Mouse (Mus musculus) liver, embryonic 11.5 days (tissue): Measurements from ENCODE around the gene Tbkbp1. TPM values are rescaled to one million over a fixed set of nuclear protein-coding genes. Genes with fewer than 3 reads are reported as not detected.
A peak's percentile ranks its signal among the peaks of the same experiment; 100 is the strongest.
"Not testable (repeated sequence)": the region's sequence is repeated elsewhere in the genome, so short reads cannot be mapped to it uniquely, and the experiment has no call there.

Experiments
- ATAC-seq: fragments of 200-750 bp; cut with Nextera tagmentation; replicated peaks from 2 replicates; pipeline ENCODE4 v1.8.0; 2017; ENCODE audit warnings: moderate number of reproducible peaks, mild to moderate bottlenecking, moderate TSS enrichment, moderate library complexity; ENCODE audit not compliant: low FRiP score
- DNase-seq: peaks from one replicate; pipeline ENCODE4 v3.0.0-alpha.2; 2017; ENCODE audit warnings: low spot score
- H3K27ac ChIP-seq: fragments of 300-500 bp; sonication (generic); 2 replicates; pipeline ENCODE4 v1.5.1; 2014; ENCODE audit warnings: mild to moderate bottlenecking, low read depth, low read length, control low read depth
- H3K27me3 ChIP-seq: fragments of 300-500 bp; sonication (generic); replicated peaks from 2 replicates; pipeline ENCODE4 v1.6.1; 2014; ENCODE audit warnings: low read length, mixed read lengths; ENCODE audit not compliant: control insufficient read depth, insufficient read depth
- H3K36me3 ChIP-seq: fragments of 300-500 bp; sonication (generic); 2 replicates; pipeline ENCODE4 v1.6.1; 2014; ENCODE audit warnings: mild to moderate bottlenecking, low read length, moderate library complexity, mixed read lengths; ENCODE audit not compliant: control insufficient read depth, insufficient read depth
- H3K4me1 ChIP-seq: fragments of 300-500 bp; sonication (generic); replicated peaks from 2 replicates; pipeline ENCODE4 v1.6.1; 2014; ENCODE audit warnings: low read length, mixed read lengths; ENCODE audit not compliant: control insufficient read depth, insufficient read depth
- H3K4me2 ChIP-seq: fragments of 300-500 bp; sonication (generic); 2 replicates; pipeline ENCODE4 v1.6.1; 2014; ENCODE audit warnings: mild to moderate bottlenecking, control low read depth, moderate library complexity
- H3K4me3 ChIP-seq: fragments of 300-500 bp; sonication (generic); 2 replicates; pipeline ENCODE4 v1.5.1; 2014; ENCODE audit warnings: low read depth, low read length, control low read depth
- H3K9ac ChIP-seq: fragments of 300-500 bp; sonication (generic); 2 replicates; pipeline ENCODE4 v1.6.1; 2014; ENCODE audit warnings: low read depth, low read length, control low read depth
- H3K9me3 ChIP-seq: fragments of 300-500 bp; sonication (generic); 2 replicates; pipeline ENCODE4 v1.6.1; 2016; ENCODE audit warnings: low read length, inconsistent platforms, mixed read lengths; ENCODE audit not compliant: control insufficient read depth
- WGBS: fragments of 180-500 bp; shearing (Covaris S2); extraction: QIAGEN DNeasy Blood & Tissue Kit; methylation state at CpG from one replicate; pipeline ENCODE4 v1.1.7; 2014; 5-methylcytosine and 5-hydroxymethylcytosine counted together
- polyA plus RNA-seq: library from polyadenylated mRNA; unstranded; fragments of >200 nt; fragmentation: Nextera tagmentation; extraction: Ambion mirVana; gene quantifications from 2 replicates; pipeline ENCODE4 v1.2.1, GENCODE M21; 2014

Gene Tbkbp1
- 5.4 and 5.5 TPM in 2 replicates for polyA plus RNA-seq

GRCm38 (mm10) chr11:97151343-97151801 is at the start of gene Tbkbp1:
Gene Tbkbp1, minus strand, starts transcription at chr11:97151495.
- Histone ChIP-seq H3K4me3 (peak within 1 kb of the TSS; percentile 79), H3K9me3 (no peaks in the 10 kb centered on the region), H3K4me2 (peak within 1 kb of the TSS; percentile 88), H3K27ac (peak within 1 kb of the TSS; percentile 68), H3K9ac (peak within 1 kb of the TSS; percentile 69), H3K36me3 (peaks cover 2% of the 10 kb centered on the region; the same call in 1 of the 2 replicates), H3K4me1 (peaks cover 20% of the 10 kb centered on the region), H3K27me3 (peaks cover 10% of the 10 kb centered on the region; the same call in 1 of the 2 replicates)
- DNase-seq (no peak), ATAC-seq (peak; percentile 12; the same call in 1 of the 2 replicates)
- WGBS: 0% methylated on average over 19 of the region's 64 CpGs

- Histone ChIP-seq H3K4me1 (no peaks in the 10 kb centered on the region), H3K9me3 (no peaks in the 10 kb centered on the region), H3K4me2 (no peak overlapping the region), H3K4me3 (no peak overlapping the region), H3K36me3 (peaks cover 4% of the 10 kb centered on the region; the same call in 1 of the 2 replicates), H3K27ac (no peak overlapping the region), H3K27me3 (no peaks in the 10 kb centered on the region), H3K9ac (no peak overlapping the region)
- 69% methylated on average over 6 of the region's 6 CpGs for WGBS
- ATAC-seq: no peak
- DNase-seq: no peak
Measured at GRCm38 (mm10) chr11:97199519-97199918, 48.2 kb upstream of the Tbkbp1 start.

GRCm38 (mm10) chr11:97198601-97199000 is 47.3 kb upstream of the Tbkbp1 start:
- Histone ChIP-seq H3K27ac (no peak overlapping the region), H3K4me2 (no peak overlapping the region), H3K4me1 (no peaks in the 10 kb centered on the region), H3K36me3 (peaks cover 4% of the 10 kb centered on the region; the same call in 1 of the 2 replicates), H3K27me3 (no peaks in the 10 kb centered on the region), H3K9ac (no peak overlapping the region), H3K9me3 (no peaks in the 10 kb centered on the region), H3K4me3 (no peak overlapping the region)
- DNase-seq: no peak
- ATAC-seq: no peak
- 12% methylated on average over 5 of the region's 5 CpGs for WGBS

GRCm38 (mm10) chr11:97197021-97197420 is 45.7 kb upstream of the Tbkbp1 start:
- WGBS: 75% methylated on average over 8 of the region's 8 CpGs

GRCm38 (mm10) chr11:97196541-97196940 is 45.2 kb upstream of the Tbkbp1 start:
- DNase-seq: no peak
- Histone ChIP-seq H3K9ac (no peak overlapping the region), H3K36me3 (peaks cover 4% of the 10 kb centered on the region; the same call in 1 of the 2 replicates), H3K4me3 (no peak overlapping the region), H3K4me1 (no peaks in the 10 kb centered on the region), H3K27ac (no peak overlapping the region), H3K27me3 (no peaks in the 10 kb centered on the region), H3K4me2 (no peak overlapping the region), H3K9me3 (no peaks in the 10 kb centered on the region)
- 72% methylated on average over 12 of the region's 12 CpGs for WGBS
- no peak for ATAC-seq

More at GRCm38 (mm10) chr11:97197021-97197420, 45.7 kb upstream of the Tbkbp1 start:
- DNase-seq (no peak), ATAC-seq (no peak)
- H3K27me3 ChIP-seq: no peaks in the 10 kb centered on the region
- H3K36me3 ChIP-seq: peaks cover 4% of the 10 kb centered on the region; the same call in 1 of the 2 replicates
- no peak overlapping the region for H3K4me3 ChIP-seq
- H3K9ac ChIP-seq: no peak overlapping the region
- H3K9me3 ChIP-seq: no peaks in the 10 kb centered on the region
- H3K4me1 ChIP-seq: no peaks in the 10 kb centered on the region
- no peak overlapping the region for H3K27ac ChIP-seq
- no peak overlapping the region for H3K4me2 ChIP-seq

GRCm38 (mm10) chr11:97192621-97192951 is 41.3 kb upstream of the Tbkbp1 start:
- H3K27ac ChIP-seq: no peak overlapping the region; the same call in 1 of the 2 replicates
- DNase-seq (no peak), ATAC-seq (no peak)
- H3K9ac ChIP-seq: no peak overlapping the region
- no peaks in the 10 kb centered on the region for H3K27me3 ChIP-seq
- H3K9me3 ChIP-seq: no peaks in the 10 kb centered on the region
- H3K4me1 ChIP-seq: peaks cover 9% of the 10 kb centered on the region
- no peak overlapping the region for H3K4me2 ChIP-seq
- H3K36me3 ChIP-seq: peaks cover 4% of the 10 kb centered on the region; the same call in 1 of the 2 replicates
- H3K4me3 ChIP-seq: no peak overlapping the region

- DNase-seq: no peak
- H3K27ac ChIP-seq: no peak overlapping the region; the same call in 1 of the 2 replicates
- H3K4me2 ChIP-seq: no peak overlapping the region
- H3K9ac ChIP-seq: no peak overlapping the region
- no peak overlapping the region for H3K4me3 ChIP-seq
- H3K36me3 ChIP-seq: peaks cover 4% of the 10 kb centered on the region; the same call in 1 of the 2 replicates
- WGBS: 71% methylated on average over 6 of the region's 6 CpGs
- no peaks in the 10 kb centered on the region for H3K9me3 ChIP-seq
- no peak for ATAC-seq
- no peaks in the 10 kb centered on the region for H3K27me3 ChIP-seq
- H3K4me1 ChIP-seq: peaks cover 9% of the 10 kb centered on the region
Measured at GRCm38 (mm10) chr11:97191915-97192620, 40.8 kb upstream of the Tbkbp1 start.

- H3K9ac ChIP-seq: no peak overlapping the region
- peaks cover 4% of the 10 kb centered on the region; the same call in 1 of the 2 replicates for H3K36me3 ChIP-seq
- no peak for DNase-seq
- no peak overlapping the region for H3K27ac ChIP-seq
- no peaks in the 10 kb centered on the region for H3K27me3 ChIP-seq
- WGBS: 80% methylated on average over 6 of the region's 6 CpGs
- no peaks in the 10 kb centered on the region for H3K9me3 ChIP-seq
- peaks cover 11% of the 10 kb centered on the region for H3K4me1 ChIP-seq
- ATAC-seq: no peak
- no peak overlapping the region for H3K4me3 ChIP-seq
- H3K4me2 ChIP-seq: no peak overlapping the region
Measured at GRCm38 (mm10) chr11:97190992-97191391, 39.7 kb upstream of the Tbkbp1 start.

GRCm38 (mm10) chr11:97189645-97190044 is 38.4 kb upstream of the Tbkbp1 start:
- Histone ChIP-seq H3K4me1 (peaks cover 16% of the 10 kb centered on the region), H3K4me3 (peak overlapping the region; percentile 93), H3K9ac (peak overlapping the region; percentile 88; the same call in 1 of the 2 replicates), H3K27ac (peak overlapping the region; percentile 43; the same call in 1 of the 2 replicates), H3K4me2 (peak overlapping the region; percentile 97)
- 80% methylated on average over 6 of the region's 6 CpGs for WGBS
- not testable (repeated sequence) for H3K36me3 ChIP-seq, DNase-seq, H3K9me3 ChIP-seq, H3K27me3 ChIP-seq, ATAC-seq
